Comparison of ENCODE assay signal across 15 mouse cellular contexts in genomic region chr1:45020516-45020915, GRCm38 (mm10).
DNase-seq lines count a peak whose midpoint lies in the region; ATAC-seq lines count a peak whose summit lies in the region.
"Had no signal": no experiment of that assay in that cellular context is flagged by ENCODE, and none has a peak within 500 bp of the region (broad histone marks: within the 10 kb centered on the region; RNA-seq: fewer than 3 reads in every experiment).

No protein-coding gene starts in this region.

- H3K36me3 ChIP-seq in heart, embryonic 13.5 days: no peaks in the 10 kb centered on the region
- H3K36me3 ChIP-seq in embryonic facial prominence, embryonic 13.5 days: no peaks in the 10 kb centered on the region
- H3K36me3 ChIP-seq in limb, embryonic 15.5 days: no peaks in the 10 kb centered on the region
- no peaks in the 10 kb centered on the region for H3K36me3 ChIP-seq in midbrain, embryonic 11.5 days (ENCODE audit: control insufficient read depth, insufficient read depth, low read length)
- H3K36me3 ChIP-seq in hindbrain, embryonic 11.5 days (ENCODE audit: control insufficient read depth, insufficient read depth, low read length): no peaks in the 10 kb centered on the region
- H3K36me3 ChIP-seq: forebrain, embryonic 15.5 days had no signal

- H3K4me1 ChIP-seq in heart, embryonic 13.5 days: peaks cover 34% of the 10 kb centered on the region
- peaks cover 12% of the 10 kb centered on the region; the same call in 1 of the 2 replicates for H3K4me1 ChIP-seq in embryonic facial prominence, embryonic 13.5 days
- peaks cover 10% of the 10 kb centered on the region for H3K4me1 ChIP-seq in limb, embryonic 15.5 days
- H3K4me1 ChIP-seq in midbrain, embryonic 11.5 days (ENCODE audit: control insufficient read depth, insufficient read depth, low read length): no peaks in the 10 kb centered on the region
- H3K4me1 ChIP-seq in hindbrain, embryonic 11.5 days (replicated peaks; ENCODE audit: control insufficient read depth, insufficient read depth, low read length): no peaks in the 10 kb centered on the region
- H3K4me1 ChIP-seq: forebrain, embryonic 15.5 days had no signal

- H3K27me3 ChIP-seq in heart, embryonic 13.5 days (replicated peaks): no peaks in the 10 kb centered on the region
- no peaks in the 10 kb centered on the region for H3K27me3 ChIP-seq in embryonic facial prominence, embryonic 13.5 days
- H3K27me3 ChIP-seq in limb, embryonic 15.5 days: no peaks in the 10 kb centered on the region
- no peaks in the 10 kb centered on the region for H3K27me3 ChIP-seq in midbrain, embryonic 11.5 days (ENCODE audit: control insufficient read depth, insufficient read depth, low read length)
- no peaks in the 10 kb centered on the region for H3K27me3 ChIP-seq in hindbrain, embryonic 11.5 days (ENCODE audit: control insufficient read depth, insufficient read depth, low read length)
- H3K27me3 ChIP-seq: forebrain, embryonic 15.5 days had no signal

- H3K9me3 ChIP-seq in heart, embryonic 13.5 days: no peaks in the 10 kb centered on the region
- no peaks in the 10 kb centered on the region for H3K9me3 ChIP-seq in embryonic facial prominence, embryonic 13.5 days
- no peaks in the 10 kb centered on the region for H3K9me3 ChIP-seq in limb, embryonic 15.5 days
- no peaks in the 10 kb centered on the region for H3K9me3 ChIP-seq in midbrain, embryonic 11.5 days (ENCODE audit: control insufficient read depth, low read length)
- H3K9me3 ChIP-seq in hindbrain, embryonic 11.5 days (ENCODE audit: control insufficient read depth, low read length): no peaks in the 10 kb centered on the region
- H3K9me3 ChIP-seq: forebrain, embryonic 15.5 days had no signal

- H3K4me3 ChIP-seq in heart, embryonic 13.5 days: no peak overlapping the region
- H3K4me3 ChIP-seq in embryonic facial prominence, embryonic 13.5 days: no peak overlapping the region
- no peak overlapping the region for H3K4me3 ChIP-seq in limb, embryonic 15.5 days
- no peak overlapping the region for H3K4me3 ChIP-seq in midbrain, embryonic 11.5 days (ENCODE audit: low read depth, low read length)
- H3K4me3 ChIP-seq in hindbrain, embryonic 11.5 days (ENCODE audit: low read depth, low read length): no peak overlapping the region
- H3K4me3 ChIP-seq: forebrain, embryonic 15.5 days had no signal

- DNase-seq in heart, adult 11 months: no peak
- peak; percentile 28 for DNase-seq in NIH3T3 (ENCODE audit: low read depth)
- DNase-seq in right cerebral cortex, postnatal 36 days (ENCODE audit: low spot score in 2 of 2): no peak
- no peak for DNase-seq in midbrain, embryonic 11.5 days (ENCODE audit: low spot score, missing footprints)
- DNase-seq in hindbrain, embryonic 11.5 days (ENCODE audit: low spot score): no peak
- DNase-seq: cerebellum, adult 18-20 months; retina, postnatal 1 day; thymus, postnatal 25 days had no signal

- no peak overlapping the region for H3K4me2 ChIP-seq in heart, embryonic 13.5 days
- no peak overlapping the region for H3K4me2 ChIP-seq in embryonic facial prominence, embryonic 13.5 days
- no peak overlapping the region for H3K4me2 ChIP-seq in limb, embryonic 15.5 days
- H3K4me2 ChIP-seq in midbrain, embryonic 11.5 days: no peak overlapping the region
- H3K4me2 ChIP-seq in hindbrain, embryonic 11.5 days (replicated peaks; ENCODE audit: low read depth, low read length): no peak overlapping the region
- H3K4me2 ChIP-seq: forebrain, embryonic 15.5 days; liver, embryonic 11.5 days had no signal

- peak overlapping the region; percentile 81 for H3K27ac ChIP-seq in heart, embryonic 13.5 days (replicated peaks)
- peak overlapping the region; percentile 71 for H3K27ac ChIP-seq in embryonic facial prominence, embryonic 13.5 days
- H3K27ac ChIP-seq in limb, embryonic 15.5 days: 0 out of 2 replicates have a peak overlapping the region, but pooled peaks have one; percentile 8
- H3K27ac ChIP-seq in midbrain, embryonic 11.5 days (ENCODE audit: low read depth, low read length): no peak overlapping the region
- H3K27ac ChIP-seq in hindbrain, embryonic 11.5 days (ENCODE audit: low read depth, low read length): no peak overlapping the region
- H3K27ac ChIP-seq: forebrain, embryonic 15.5 days had no signal

- ATAC-seq in heart, embryonic 13.5 days (ENCODE audit: extremely low read depth, insufficient number of reproducible peaks, low FRiP score, low TSS enrichment): no peak
- ATAC-seq in embryonic facial prominence, embryonic 13.5 days (ENCODE audit: insufficient number of reproducible peaks, insufficient read depth, low FRiP score, low TSS enrichment, low read depth): no peak
- no peak for ATAC-seq in limb, embryonic 15.5 days (ENCODE audit: insufficient number of reproducible peaks, low FRiP score, low TSS enrichment, low read depth)
- ATAC-seq in midbrain, embryonic 11.5 days (ENCODE audit: low FRiP score): no peak
- ATAC-seq in hindbrain, embryonic 11.5 days (ENCODE audit: low FRiP score): no peak
- ATAC-seq: activated CD4-positive, CD25-positive, alpha-beta regulatory T cell, adult 4 months; forebrain, embryonic 15.5 days; inflammation-experienced regulatory T-cells, adult 6 months had no signal

- no peak overlapping the region for H3K9ac ChIP-seq in heart, embryonic 13.5 days
- no peak overlapping the region for H3K9ac ChIP-seq in embryonic facial prominence, embryonic 13.5 days
- H3K9ac ChIP-seq in limb, embryonic 15.5 days: no peak overlapping the region
- H3K9ac ChIP-seq in midbrain, embryonic 11.5 days (ENCODE audit: low read length): no peak overlapping the region
- no peak overlapping the region for H3K9ac ChIP-seq in hindbrain, embryonic 11.5 days (ENCODE audit: low read depth, low read length)
- H3K9ac ChIP-seq: forebrain, embryonic 15.5 days had no signal

Comparison
In these comparisons a context has a peak if more than half of its experiments do, and no peak if none do; other contexts are left out.
1. H3K27ac ChIP-seq: peak in heart, embryonic 13.5 days (single experiment), embryonic facial prominence, embryonic 13.5 days (single experiment) and limb, embryonic 15.5 days (single experiment); none in midbrain, embryonic 11.5 days (single experiment) and hindbrain, embryonic 11.5 days (single experiment).